Mouse (Mus musculus) embryonic facial prominence, embryonic 10.5 days (tissue): Measurements from ENCODE around the gene Sptssa. TPM values are rescaled to one million over a fixed set of nuclear protein-coding genes. Genes with fewer than 3 reads are reported as not detected.

Experiments
- DNase-seq: peaks from one replicate; pipeline ENCODE4 v3.0.0-alpha.2; 2017; ENCODE audit warnings: low spot score
- H3K27ac ChIP-seq: fragments of 300-500 bp; sonication (generic); replicated peaks from 2 replicates; pipeline ENCODE4 v1.5.1; 2016; ENCODE audit warnings: mild to moderate bottlenecking
- H3K27me3 ChIP-seq: fragments of 300-500 bp; sonication (generic); replicated peaks from 2 replicates; pipeline ENCODE4 v1.6.1; 2016; ENCODE audit warnings: low read depth, mild to moderate bottlenecking; ENCODE audit not compliant: poor library complexity, severe bottlenecking
- H3K36me3 ChIP-seq: fragments of 300-500 bp; sonication (generic); replicated peaks from 2 replicates; pipeline ENCODE4 v1.6.1; 2016; ENCODE audit warnings: mild to moderate bottlenecking, moderate library complexity
- H3K4me1 ChIP-seq: fragments of 300-500 bp; sonication (generic); 2 replicates; pipeline ENCODE4 v1.6.1; 2016
- H3K4me3 ChIP-seq: fragments of 300-500 bp; sonication (generic); 2 replicates; pipeline ENCODE4 v1.5.1; 2016; ENCODE audit warnings: mild to moderate bottlenecking, moderate library complexity
- H3K9me3 ChIP-seq: fragments of 300-500 bp; sonication (generic); 2 replicates; pipeline ENCODE4 v1.6.1; 2016; ENCODE audit warnings: mild to moderate bottlenecking
- WGBS: fragments of 180-500 bp; shearing (Covaris S2); methylation state at CpG from one replicate; pipeline ENCODE4 v1.1.7; 2016; 5-methylcytosine and 5-hydroxymethylcytosine counted together
- microRNA counts: library from miRNA; unstranded; fragments of <30 nt; microRNA quantifications from one replicate; lab custom pipeline; 2017
- microRNA-seq: library from miRNA; unstranded; fragments of <30 nt; microRNA quantifications from one replicate; pipeline ENCODE4, GENCODE M21; 2017
- polyA plus RNA-seq: library from polyadenylated mRNA; unstranded; fragments of >200 nt; fragmentation: Nextera tagmentation; extraction: Ambion mirVana; gene quantifications from 2 replicates; pipeline ENCODE4 v1.2.1, GENCODE M21; 2016

The Sptssa gene
- polyA plus RNA-seq, 1 experiment from 2014 or later, result 155 TPM

DNA sequence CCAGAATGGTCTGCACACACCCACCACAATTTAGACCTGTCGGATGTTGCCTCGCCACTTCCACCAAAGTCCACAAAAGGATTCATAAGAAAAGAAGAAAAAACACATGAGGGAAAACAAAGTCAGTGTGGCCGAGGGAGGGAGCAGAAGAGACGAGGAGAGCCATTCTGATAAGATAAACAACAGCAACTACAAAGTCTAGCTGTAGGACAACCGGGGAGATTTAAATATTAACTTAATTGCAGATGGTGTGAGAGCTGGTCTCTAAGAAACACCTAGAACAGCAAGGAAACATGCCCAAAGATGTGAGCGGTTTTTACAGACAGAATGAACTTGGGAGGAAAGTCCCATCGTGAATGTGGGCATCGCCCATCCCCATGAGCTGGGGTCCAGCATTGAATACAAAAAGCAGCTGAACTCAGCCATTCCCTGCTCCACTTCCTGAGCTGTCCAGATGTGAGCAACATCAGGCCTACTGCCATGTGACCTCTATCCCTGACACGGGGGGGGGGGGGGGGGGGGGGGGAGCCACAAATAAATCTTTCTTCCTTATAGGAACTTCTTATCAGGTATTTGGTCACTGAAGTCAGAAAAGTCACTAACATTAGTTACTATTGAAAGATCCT is 52.7 kb downstream of the Sptssa start:
- no peak overlapping the region for H3K27ac ChIP-seq
- peaks cover 8% of the 10 kb centered on the region for H3K4me1 ChIP-seq
- H3K9me3 ChIP-seq, result 0 out of 2 replicates have a peak, but pooled peaks cover 6% of the 10 kb centered on the region
- H3K4me3 ChIP-seq, result no peak overlapping the region
- no peaks in the 10 kb centered on the region for H3K27me3 ChIP-seq
- H3K36me3 ChIP-seq, result no peaks in the 10 kb centered on the region
- DNase-seq, result no peak
- 83% methylated on average over 9 of the region's 9 CpGs for WGBS

DNA sequence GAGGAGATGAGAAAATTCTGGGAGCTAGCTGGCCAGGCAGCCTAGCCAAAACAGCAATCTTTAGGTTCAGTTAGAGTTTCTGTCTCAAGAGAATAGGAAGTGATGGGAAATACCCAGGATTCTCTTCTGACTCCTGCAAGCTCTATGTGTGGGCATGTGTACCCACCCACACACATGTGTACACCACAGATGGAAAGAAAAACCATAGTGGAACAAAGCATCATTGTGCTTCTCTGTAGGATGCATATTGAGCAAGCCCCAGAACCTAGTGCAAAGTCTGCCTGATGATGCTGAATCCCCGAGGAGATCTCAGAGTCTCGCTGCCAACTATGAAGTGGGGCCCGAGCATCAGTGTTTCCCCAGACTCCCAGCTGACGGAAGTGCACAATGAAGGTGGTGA is 55.9 kb downstream of the Sptssa start:
- H3K9me3 ChIP-seq, result 0 out of 2 replicates have a peak, but pooled peaks cover 6% of the 10 kb centered on the region
- no peaks in the 10 kb centered on the region for H3K36me3 ChIP-seq
- H3K4me3 ChIP-seq, result no peak overlapping the region
- DNase-seq, result no peak
- no peaks in the 10 kb centered on the region for H3K27me3 ChIP-seq
- 0 out of 2 replicates have a peak, but pooled peaks cover 6% of the 10 kb centered on the region for H3K4me1 ChIP-seq
- H3K27ac ChIP-seq, result no peak overlapping the region
- 94% methylated on average over 4 of the region's 4 CpGs for WGBS

- 0 out of 2 replicates have a peak, but pooled peaks cover 6% of the 10 kb centered on the region for H3K9me3 ChIP-seq
- H3K36me3 ChIP-seq, result no peaks in the 10 kb centered on the region
- WGBS, result 96% methylated on average over 3 of the region's 3 CpGs
- no peak overlapping the region for H3K4me3 ChIP-seq
- H3K4me1 ChIP-seq, result no peaks in the 10 kb centered on the region
- no peak for DNase-seq
- H3K27me3 ChIP-seq, result no peaks in the 10 kb centered on the region
- no peak overlapping the region for H3K27ac ChIP-seq
Measured at GRCm38 (mm10) chr12:54598358-54598757, 58.0 kb downstream of the Sptssa start.

DNA sequence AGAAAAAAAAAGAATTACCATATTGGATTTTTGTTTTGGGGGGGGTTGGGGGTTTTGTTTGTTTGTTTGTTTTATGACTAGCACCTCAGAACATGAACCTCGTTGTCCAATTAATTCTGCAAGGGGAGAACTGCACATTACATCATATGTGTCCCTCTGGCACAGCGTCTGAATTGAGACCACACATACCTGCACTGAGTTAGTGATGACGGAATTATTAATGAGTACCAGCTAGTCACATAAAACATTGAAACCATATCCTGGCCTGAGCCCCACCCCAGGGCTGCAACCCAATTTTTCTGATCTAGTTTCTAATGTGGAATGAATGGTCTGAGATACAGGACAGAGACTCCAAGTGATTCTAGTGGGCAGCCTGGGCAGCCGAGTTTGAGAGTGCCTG is 59.7 kb downstream of the Sptssa start:
- Histone ChIP-seq H3K4me3 (no peak overlapping the region), H3K9me3 (0 out of 2 replicates have a peak, but pooled peaks cover 6% of the 10 kb centered on the region), H3K36me3 (no peaks in the 10 kb centered on the region), H3K27ac (no peak overlapping the region), H3K27me3 (no peaks in the 10 kb centered on the region), H3K4me1 (no peaks in the 10 kb centered on the region)
- no peak for DNase-seq
- WGBS, result 82% methylated on average over 4 of the region's 4 CpGs

MicroRNAs encoded within 50 kb of the gene (microRNA counts, 519-probe panel; counts per million panel counts)
- 188 counts per million, percentile 57 among the panel's probes with 10 or more counts for microRNA mmu-miR-1892 (lab: Ali Mortazavi, UCI)

Small RNAs within 50 kb of the gene (microRNA-seq; reads per million reads assigned to microRNA genes)
- not detected for gene Mir1892

Other genes starting within 250 kb of the Sptssa start
- gene Eapp, start 39.3 kb upstream of the Sptssa start, polyA plus RNA-seq, result 64.4 and 72.8 TPM in 2 replicates
- 194 and 195 TPM in 2 replicates for gene Snx6, start 139.1 kb upstream of the Sptssa start, polyA plus RNA-seq
- gene Cfl2, start 206.3 kb upstream of the Sptssa start, polyA plus RNA-seq, result 159 and 165 TPM in 2 replicates